Mouse (Mus musculus) embryo, embryonic 10 days (tissue): Measurements from ENCODE around the gene Dynlt1f.
"Not testable (repeated sequence)": the region's sequence is repeated elsewhere in the genome, so short reads cannot be mapped to it uniquely, and the experiment has no call there.

Experiments
- DNase-seq: peaks from one replicate; pipeline ENCODE4 v3.0.0-alpha.2; 2015; ENCODE audit warnings: low spot score

Dynlt1f gene

GRCm38 (mm10) chr17:6661093-6661816, 5.6 kb upstream of the Dynlt1f start:
- peak; percentile 8 for DNase-seq

GRCm38 (mm10) chr17:6660589-6660988, 4.9 kb upstream of the Dynlt1f start:
- peak; percentile 2 for DNase-seq

GRCm38 (mm10) chr17:6658801-6659200, 3.1 kb upstream of the Dynlt1f start, which contains the start of gene Sytl3:
TSS of gene Sytl3 (plus strand) at chr17:6659093.
- not testable (repeated sequence) for DNase-seq

- not testable (repeated sequence) for DNase-seq
These were observed 771 bp upstream of the Dynlt1f start for GRCm38 (mm10) chr17:6656471-6656870.

- peak; percentile 91 for DNase-seq
These were observed 601 bp downstream of the Dynlt1f start for GRCm38 (mm10) chr17:6655087-6655511.

GRCm38 (mm10) chr17:6653341-6653946, 2.3 kb downstream of the Dynlt1f start:
- DNase-seq: peak; percentile 0

GRCm38 (mm10) chr17:6650904-6651565, 4.7 kb downstream of the Dynlt1f start:
- peak; percentile 3 for DNase-seq

GRCm38 (mm10) chr17:6647452-6647851, 8.2 kb downstream of the Dynlt1f start:
- not testable (repeated sequence) for DNase-seq

GRCm38 (mm10) chr17:6646841-6647240, 8.9 kb downstream of the Dynlt1f start:
- DNase-seq: not testable (repeated sequence)

- peak; percentile 0 for DNase-seq
These were observed 10.0 kb downstream of the Dynlt1f start for GRCm38 (mm10) chr17:6645668-6646067.

- DNase-seq: peak; percentile 1
These were observed 11.0 kb downstream of the Dynlt1f start for GRCm38 (mm10) chr17:6644673-6645072.

GRCm38 (mm10) chr17:6644210-6644609, 11.5 kb downstream of the Dynlt1f start:
- DNase-seq: not testable (repeated sequence)

- DNase-seq: not testable (repeated sequence)
These were observed 14.8 kb downstream of the Dynlt1f start for GRCm38 (mm10) chr17:6640771-6641429.

- not testable (repeated sequence) for DNase-seq
These were observed 15.6 kb downstream of the Dynlt1f start for GRCm38 (mm10) chr17:6640044-6640637.

- not testable (repeated sequence) for DNase-seq
These were observed 16.2 kb downstream of the Dynlt1f start for GRCm38 (mm10) chr17:6639486-6639885.

- DNase-seq: not testable (repeated sequence)
These were observed 17.3 kb downstream of the Dynlt1f start for GRCm38 (mm10) chr17:6638444-6638843.

- peak; percentile 1 for DNase-seq
These were observed 18.3 kb downstream of the Dynlt1f start for GRCm38 (mm10) chr17:6637434-6637833.

GRCm38 (mm10) chr17:6636861-6637260, 18.8 kb downstream of the Dynlt1f start:
- no peak for DNase-seq

GRCm38 (mm10) chr17:6635781-6636180, 19.9 kb downstream of the Dynlt1f start:
- DNase-seq: not testable (repeated sequence)

GRCm38 (mm10) chr17:6632850-6633249, 22.9 kb downstream of the Dynlt1f start:
- not testable (repeated sequence) for DNase-seq

GRCm38 (mm10) chr17:6630398-6630797, 25.3 kb downstream of the Dynlt1f start:
- not testable (repeated sequence) for DNase-seq
